ENCODE assay signal across 8 mouse cellular contexts in the genomic region with DNA sequence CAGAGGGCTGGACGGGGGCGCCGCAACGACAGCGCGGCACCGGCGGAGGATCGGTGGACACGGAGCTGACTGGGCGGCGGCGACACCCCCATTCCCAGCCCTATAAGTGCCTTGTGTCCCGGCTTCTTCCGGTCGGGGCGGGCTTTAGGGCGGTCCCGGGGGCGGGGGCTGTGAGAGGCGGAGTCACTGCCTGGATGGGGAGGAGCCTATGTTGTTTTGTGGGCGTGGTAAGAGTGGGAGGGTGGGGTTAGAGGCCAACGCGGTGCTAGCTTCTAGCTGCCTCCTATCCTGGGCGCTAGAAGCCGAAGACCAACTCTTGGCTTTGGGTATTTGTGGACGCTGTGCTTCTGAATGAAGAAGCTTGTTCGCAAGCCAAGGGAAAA. TPM values are rescaled to one million over a fixed set of nuclear protein-coding genes. Genes with fewer than 3 reads are reported as not detected.
A peak's percentile ranks its signal among the peaks of the same experiment; 100 is the strongest.
DNase-seq lines count a peak whose midpoint lies in the region; ATAC-seq and TF ChIP-seq lines count a peak whose summit lies in the region.

Gene Ern1 (minus strand): TSS at position 120 of the 383 bp plus-strand sequence.

- 0 out of 2 replicates have a peak, but pooled peaks cover 4% of the 10 kb centered on the region for H3K27me3 ChIP-seq in embryonic facial prominence, embryonic 10.5 days (replicated peaks; ENCODE audit: low read depth, poor library complexity, severe bottlenecking)
- H3K27me3 ChIP-seq in intestine, postnatal 0 days (replicated peaks; ENCODE audit: control insufficient read depth, insufficient read depth, low read length), result no peaks in the 10 kb centered on the region
- H3K27me3 ChIP-seq in midbrain, embryonic 10.5 days (ENCODE audit: low read depth, poor library complexity, severe bottlenecking), result peaks cover 4% of the 10 kb centered on the region; the same call in 1 of the 2 replicates

- H3K36me3 ChIP-seq in embryonic facial prominence, embryonic 10.5 days (replicated peaks), result no peaks in the 10 kb centered on the region
- H3K36me3 ChIP-seq in intestine, postnatal 0 days (ENCODE audit: control insufficient read depth, insufficient read depth), result no peaks in the 10 kb centered on the region
- no peaks in the 10 kb centered on the region for H3K36me3 ChIP-seq in midbrain, embryonic 10.5 days

- peak within 1 kb of the TSS; percentile 87 for H3K27ac ChIP-seq in embryonic facial prominence, embryonic 10.5 days (replicated peaks)
- peak within 1 kb of the TSS; percentile 95 for H3K27ac ChIP-seq in intestine, postnatal 0 days (ENCODE audit: low read depth, low read length)
- peak within 1 kb of the TSS; percentile 83 for H3K27ac ChIP-seq in midbrain, embryonic 10.5 days (replicated peaks)

- peaks cover 22% of the 10 kb centered on the region for H3K4me1 ChIP-seq in embryonic facial prominence, embryonic 10.5 days
- no peaks in the 10 kb centered on the region for H3K4me1 ChIP-seq in intestine, postnatal 0 days (replicated peaks; ENCODE audit: control insufficient read depth, insufficient read depth, low read length)
- peaks cover 35% of the 10 kb centered on the region for H3K4me1 ChIP-seq in midbrain, embryonic 10.5 days

- H3K4me3 ChIP-seq in embryonic facial prominence, embryonic 10.5 days, result peak within 1 kb of the TSS; percentile 98
- H3K4me3 ChIP-seq in intestine, postnatal 0 days (ENCODE audit: low read depth, low read length), result peak within 1 kb of the TSS; percentile 93
- peak within 1 kb of the TSS; percentile 73 for H3K4me3 ChIP-seq in midbrain, embryonic 10.5 days

- no peaks in the 10 kb centered on the region for H3K9me3 ChIP-seq in embryonic facial prominence, embryonic 10.5 days
- no peaks in the 10 kb centered on the region for H3K9me3 ChIP-seq in intestine, postnatal 0 days (ENCODE audit: control insufficient read depth)
- no peaks in the 10 kb centered on the region for H3K9me3 ChIP-seq in midbrain, embryonic 10.5 days (replicated peaks)

- H3K4me2 ChIP-seq in intestine, postnatal 0 days (replicated peaks; ENCODE audit: low read depth), result peak within 1 kb of the TSS; percentile 77

- peak; percentile 99 for DNase-seq in adrenal gland, postnatal 14 days
- peak; percentile 98 for DNase-seq in embryonic facial prominence, embryonic 10.5 days (ENCODE audit: low spot score)
- no peak for DNase-seq in gonadal fat pad, adult 2 months (ENCODE audit: low read depth)
- peak; percentile 93 to 94 for DNase-seq in left cerebral cortex, postnatal 36 days (ENCODE audit: low spot score in 2 of 2)
- DNase-seq in midbrain, embryonic 10.5 days (ENCODE audit: low spot score), result peak; percentile 98
- DNase-seq in right cerebral cortex, postnatal 36 days (ENCODE audit: low spot score in 2 of 2), result peak; percentile 90
- DNase-seq in urinary bladder, postnatal 4 days (ENCODE audit: low spot score in 2 of 2), result peak; percentile 95 to 96

- ATAC-seq in intestine, postnatal 0 days, result peak; percentile 97

- under 1% methylated on average over 28 of the region's 28 CpGs for WGBS in embryonic facial prominence, embryonic 10.5 days
- WGBS in intestine, postnatal 0 days, result 0% methylated on average over 22 of the region's 28 CpGs
- under 1% methylated on average over 28 of the region's 28 CpGs for WGBS in midbrain, embryonic 10.5 days

- intact Hi-C loops in left cerebral cortex, postnatal 36 days (cut with DNase I), result no loop called here

- TF ChIP-seq CTCF in intestine, postnatal 0 days (IDR thresholded peaks at IDR 0.05; ENCODE audit: low read depth), result no peak

- H3K9ac ChIP-seq in intestine, postnatal 0 days (ENCODE audit: low read depth, low read length), result peak within 1 kb of the TSS; percentile 83

RNA-seq across cellular contexts. Expression of gene Ern1, which starts in this region (rescaled TPM):
- total RNA-seq in adrenal gland, postnatal 14 days (2021), result 80.9 and 82.3 TPM in 2 replicates
- 5.4 and 5.5 TPM in 2 replicates for polyA plus RNA-seq in embryonic facial prominence, embryonic 10.5 days (2016; fragmentation: Nextera tagmentation; extraction: Ambion mirVana)
- 52.6 and 66.8 TPM in 2 replicates for polyA plus RNA-seq in gonadal fat pad, adult 2 months (2012; rRNA removed)
- 1.6 and 2.9 TPM in 2 replicates for polyA plus RNA-seq in intestine, postnatal 0 days (2015; fragmentation: Nextera tagmentation; extraction: Ambion mirVana)
- 1 to 10 TPM; 9.8 to 9.9 TPM for total RNA-seq in left cerebral cortex, postnatal 36 days (2021)
- polyA plus RNA-seq in midbrain, embryonic 10.5 days (2016; fragmentation: Nextera tagmentation; extraction: Ambion mirVana), result 5.0 and 5.2 TPM in 2 replicates
